Mouse (Mus musculus): ENCODE results near the gene Ahcy.

Gene Ahcy

DNA sequence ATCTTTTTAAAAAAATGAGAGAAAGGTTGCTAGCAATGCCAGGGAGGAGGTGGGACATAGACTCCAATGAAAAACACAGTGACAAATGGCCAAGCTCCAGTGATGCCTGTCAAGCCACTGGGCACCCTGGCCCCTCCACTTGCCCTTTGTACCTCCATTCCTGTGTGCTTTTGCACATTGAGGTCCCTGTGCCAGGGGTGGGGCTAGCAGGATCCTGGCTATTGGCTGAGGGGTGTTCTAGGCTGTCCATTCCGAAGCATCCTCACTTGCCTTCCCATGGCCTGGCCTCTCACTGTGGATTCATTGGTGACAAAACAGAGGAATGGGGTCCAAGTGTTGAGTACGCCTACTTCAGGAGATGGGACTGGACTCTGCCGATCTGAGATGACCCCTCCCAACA lies 6.8 kb upstream of the Ahcy start:
- no peaks in the 10 kb centered on the region for H3K36me3 ChIP-seq (ENCODE audit: insufficient read depth, low read length)
- no peaks in the 10 kb centered on the region for H3K9me3 ChIP-seq (ENCODE audit: low read length)
- peaks cover 59% of the 10 kb centered on the region for H3K4me1 ChIP-seq (replicated peaks; ENCODE audit: low read depth, low read length)
- TF ChIP-seq NANOG (IDR thresholded peaks at IDR 0.05; ENCODE audit: borderline replicate concordance, low read length), result no peak
- no peak for TF ChIP-seq CTCF (conservative IDR thresholded peaks at IDR 0.05; ENCODE audit: low read length)
- TF ChIP-seq POU5F1 (IDR thresholded peaks at IDR 0.05; ENCODE audit: borderline replicate concordance, low read length), result no peak
- no peak overlapping the region for H3K4me3 ChIP-seq (replicated peaks; ENCODE audit: low read length)
- no peaks in the 10 kb centered on the region for H3K27me3 ChIP-seq (ENCODE audit: insufficient read depth, low read length)

DNA sequence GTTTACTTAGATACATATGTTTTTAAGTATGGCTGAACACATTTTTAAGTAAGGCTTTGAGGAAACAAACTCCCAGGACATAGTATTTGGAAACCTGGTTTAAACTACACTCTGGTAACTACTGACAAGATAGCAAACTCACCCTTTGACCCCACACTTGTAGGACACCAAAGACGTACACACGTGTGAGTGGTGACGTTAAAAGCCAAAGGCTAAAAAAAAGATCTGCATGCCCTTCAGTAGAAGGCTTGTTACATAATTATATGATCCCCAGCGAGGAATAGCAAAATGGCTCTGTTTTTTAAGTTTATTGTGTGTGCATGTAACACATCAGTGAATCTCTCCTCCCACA lies 5.9 kb upstream of the Ahcy start:
- Histone ChIP-seq H3K4me1 (replicated peaks; ENCODE audit: low read depth, low read length) (peaks cover 68% of the 10 kb centered on the region), H3K36me3 (ENCODE audit: insufficient read depth, low read length) (no peaks in the 10 kb centered on the region), H3K9me3 (ENCODE audit: low read length) (no peaks in the 10 kb centered on the region), H3K27me3 (ENCODE audit: insufficient read depth, low read length) (no peaks in the 10 kb centered on the region), H3K4me3 (replicated peaks; ENCODE audit: low read length) (0 out of 2 replicates have a peak overlapping the region, but pooled peaks have one; percentile 5)
- TF ChIP-seq NANOG (IDR thresholded peaks at IDR 0.05; ENCODE audit: borderline replicate concordance, low read length) (no peak), POU5F1 (IDR thresholded peaks at IDR 0.05; ENCODE audit: borderline replicate concordance, low read length) (no peak), CTCF (conservative IDR thresholded peaks at IDR 0.05; ENCODE audit: low read length) (no peak)

DNA sequence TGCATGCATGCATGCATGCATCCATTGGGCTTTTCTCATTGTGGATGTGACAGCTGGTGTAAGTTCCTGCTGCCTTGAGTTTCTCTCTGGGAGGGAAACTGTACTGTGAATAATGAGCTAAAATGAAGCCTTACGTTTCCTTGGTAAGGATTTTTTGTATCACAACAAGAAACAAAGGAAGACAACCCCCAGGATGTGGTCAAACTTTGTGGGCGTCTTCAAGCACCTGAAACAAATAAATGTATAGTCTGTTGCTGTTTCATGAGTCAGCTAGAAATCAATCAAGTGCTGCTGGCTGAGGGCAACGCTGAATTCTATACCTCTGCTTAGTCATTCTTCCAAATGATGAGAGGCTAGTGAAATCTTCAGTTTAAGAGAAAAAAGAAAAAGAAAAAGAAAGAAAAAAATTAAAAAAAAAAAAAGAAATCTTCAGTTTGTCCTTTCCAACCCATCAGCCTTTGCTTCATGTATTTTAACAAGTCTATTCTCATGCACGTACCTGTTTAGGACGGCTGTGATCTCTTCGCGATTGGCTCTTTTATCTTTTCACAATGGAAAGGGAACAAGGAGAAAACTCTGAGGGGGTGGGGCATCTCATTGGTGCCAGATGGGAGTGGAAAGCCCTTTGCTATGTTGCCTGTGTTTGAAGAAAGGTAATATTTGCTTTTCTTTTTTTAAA lies 5.3 kb upstream of the Ahcy start:
- peak; percentile 94 for TF ChIP-seq NANOG (IDR thresholded peaks at IDR 0.05; ENCODE audit: borderline replicate concordance, low read length)
- no peak for TF ChIP-seq CTCF (conservative IDR thresholded peaks at IDR 0.05; ENCODE audit: low read length)
- TF ChIP-seq POU5F1 (IDR thresholded peaks at IDR 0.05; ENCODE audit: borderline replicate concordance, low read length), result peak; percentile 84; the same call in 1 of the 2 replicates
- no peak overlapping the region for H3K4me3 ChIP-seq (replicated peaks; ENCODE audit: low read length)
- peaks cover 73% of the 10 kb centered on the region for H3K4me1 ChIP-seq (replicated peaks; ENCODE audit: low read depth, low read length)
- no peaks in the 10 kb centered on the region for H3K9me3 ChIP-seq (ENCODE audit: low read length)
- H3K36me3 ChIP-seq (ENCODE audit: insufficient read depth, low read length), result no peaks in the 10 kb centered on the region
- H3K27me3 ChIP-seq (ENCODE audit: insufficient read depth, low read length), result no peaks in the 10 kb centered on the region

DNA sequence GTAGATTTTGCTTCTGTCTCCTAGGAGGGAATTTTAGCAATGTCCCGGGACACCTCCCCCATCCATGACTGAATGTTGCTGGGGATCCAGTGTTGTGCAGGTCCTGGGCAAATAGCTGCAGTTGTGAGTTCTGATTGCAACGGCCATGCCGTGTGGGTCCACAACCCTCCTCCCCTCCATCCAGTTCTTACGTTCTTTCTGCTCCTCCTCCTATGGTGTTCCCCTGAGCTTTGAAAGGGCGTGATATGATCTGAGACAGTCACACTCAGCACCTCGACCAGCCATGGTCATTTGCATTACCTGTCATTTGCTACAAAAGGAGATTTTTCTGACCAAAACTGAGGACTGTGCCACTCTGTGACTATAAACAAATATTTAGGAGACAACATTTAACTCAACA lies 1.4 kb upstream of the Ahcy start:
- Histone ChIP-seq H3K9me3 (ENCODE audit: low read length) (no peaks in the 10 kb centered on the region), H3K4me1 (replicated peaks; ENCODE audit: low read depth, low read length) (peaks cover 83% of the 10 kb centered on the region), H3K27me3 (ENCODE audit: insufficient read depth, low read length) (no peaks in the 10 kb centered on the region), H3K4me3 (replicated peaks; ENCODE audit: low read length) (no peak overlapping the region), H3K36me3 (ENCODE audit: insufficient read depth, low read length) (peaks cover 29% of the 10 kb centered on the region)
- TF ChIP-seq CTCF (conservative IDR thresholded peaks at IDR 0.05; ENCODE audit: low read length), result no peak
- no peak for TF ChIP-seq POU5F1 (IDR thresholded peaks at IDR 0.05; ENCODE audit: borderline replicate concordance, low read length)
- TF ChIP-seq NANOG (IDR thresholded peaks at IDR 0.05; ENCODE audit: borderline replicate concordance, low read length), result no peak

DNA sequence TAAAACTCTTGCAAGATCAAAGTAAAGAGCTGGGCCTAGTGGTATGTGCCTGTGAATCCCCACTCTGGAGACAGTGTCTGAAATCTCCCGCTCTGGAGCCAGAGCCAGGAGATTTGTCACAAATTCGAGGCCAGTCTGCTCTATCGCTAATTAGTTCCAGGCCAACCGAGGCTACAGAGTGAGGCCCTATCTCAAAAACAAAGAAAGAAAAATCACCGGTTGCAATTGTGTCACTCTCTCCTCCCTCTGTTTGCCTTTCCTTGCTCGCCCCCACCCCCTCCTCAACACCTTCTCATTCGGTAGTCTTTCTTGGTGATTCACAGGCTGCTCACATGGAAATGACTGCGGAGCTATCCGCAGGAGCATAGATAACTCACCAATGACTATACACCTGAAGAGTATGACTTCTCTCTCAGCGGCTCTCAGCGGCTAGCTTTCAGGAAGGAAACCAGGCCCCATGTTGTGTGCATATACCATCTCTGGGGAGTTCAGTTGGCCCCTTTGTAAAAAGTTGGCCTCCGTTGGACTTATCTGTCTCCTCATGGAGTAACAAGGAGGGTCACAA lies 551 bp upstream of the Ahcy start:
- Histone ChIP-seq H3K4me1 (replicated peaks; ENCODE audit: low read depth, low read length) (peaks cover 83% of the 10 kb centered on the region), H3K27me3 (ENCODE audit: insufficient read depth, low read length) (no peaks in the 10 kb centered on the region), H3K9me3 (ENCODE audit: low read length) (no peaks in the 10 kb centered on the region), H3K4me3 (replicated peaks; ENCODE audit: low read length) (peak overlapping the region; percentile 93), H3K36me3 (ENCODE audit: insufficient read depth, low read length) (peaks cover 36% of the 10 kb centered on the region)
- TF ChIP-seq CTCF (conservative IDR thresholded peaks at IDR 0.05; ENCODE audit: low read length) (no peak), NANOG (IDR thresholded peaks at IDR 0.05; ENCODE audit: borderline replicate concordance, low read length) (no peak), POU5F1 (IDR thresholded peaks at IDR 0.05; ENCODE audit: borderline replicate concordance, low read length) (no peak)

DNA sequence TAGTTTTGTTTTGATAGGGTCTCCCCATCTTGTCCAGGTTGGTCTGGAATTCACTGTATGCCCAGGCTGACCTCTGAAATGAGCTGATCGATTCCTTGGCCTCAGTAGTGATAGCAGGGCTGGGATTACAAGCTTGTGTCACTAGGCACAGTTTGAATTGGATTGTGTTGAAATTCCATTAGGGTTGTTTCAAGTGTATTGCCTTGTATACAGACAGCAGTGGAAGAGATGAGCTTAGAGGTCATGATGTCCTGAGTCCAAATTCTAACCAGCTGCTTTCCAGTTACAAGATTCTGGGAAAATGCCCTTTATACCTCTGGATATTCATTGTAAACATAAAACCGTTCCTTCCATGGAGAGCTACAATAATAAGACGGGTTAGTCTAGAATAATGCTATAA lies 950 bp downstream of the Ahcy start:
- H3K9me3 ChIP-seq (ENCODE audit: low read length), result no peaks in the 10 kb centered on the region
- TF ChIP-seq POU5F1 (IDR thresholded peaks at IDR 0.05; ENCODE audit: borderline replicate concordance, low read length) (no peak), NANOG (IDR thresholded peaks at IDR 0.05; ENCODE audit: borderline replicate concordance, low read length) (no peak), CTCF (conservative IDR thresholded peaks at IDR 0.05; ENCODE audit: low read length) (no peak)

DNA sequence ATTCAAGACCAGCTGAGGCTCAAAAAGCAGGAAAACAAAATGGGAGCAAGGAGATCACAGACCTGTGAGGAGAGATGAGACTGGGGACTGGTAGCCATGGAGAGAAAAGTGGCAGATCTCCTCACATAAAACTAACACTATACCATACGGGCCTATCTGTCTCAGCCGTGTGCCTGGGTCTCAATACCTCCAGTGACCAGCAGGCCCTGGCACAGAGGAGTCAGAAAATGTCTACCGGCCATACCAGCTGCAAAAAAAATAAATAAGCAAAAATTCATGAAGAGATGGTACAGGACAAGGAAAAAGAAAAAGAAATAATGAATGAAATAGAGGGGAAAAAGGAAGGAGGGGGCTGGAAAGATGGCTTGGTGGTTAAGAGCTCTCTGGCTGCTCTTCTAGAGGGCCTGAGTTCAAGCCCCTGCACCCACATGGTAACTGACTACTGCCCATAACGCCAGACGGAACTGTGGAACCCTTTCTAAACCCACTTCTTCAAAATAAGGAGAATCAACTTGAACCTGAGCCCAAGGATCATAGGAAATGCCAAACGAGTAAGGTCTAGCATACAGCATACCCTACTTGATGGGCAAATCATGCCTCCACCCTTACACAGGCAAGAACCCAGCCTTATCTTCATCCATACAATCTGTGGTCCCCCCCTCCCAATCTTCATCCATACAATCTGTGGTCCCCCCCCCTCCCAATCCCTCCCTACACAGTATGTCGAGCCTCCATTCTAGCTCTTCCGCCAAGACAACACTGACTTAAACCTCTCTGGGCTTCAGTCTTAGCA lies 1.7 kb downstream of the Ahcy start:
- peaks cover 70% of the 10 kb centered on the region for H3K4me1 ChIP-seq (replicated peaks; ENCODE audit: low read depth, low read length)
- H3K27me3 ChIP-seq (ENCODE audit: insufficient read depth, low read length), result no peaks in the 10 kb centered on the region
- no peaks in the 10 kb centered on the region for H3K9me3 ChIP-seq (ENCODE audit: low read length)
- peak overlapping the region; percentile 93 for H3K4me3 ChIP-seq (replicated peaks; ENCODE audit: low read length)
- peaks cover 58% of the 10 kb centered on the region for H3K36me3 ChIP-seq (ENCODE audit: insufficient read depth, low read length)
- TF ChIP-seq POU5F1 (IDR thresholded peaks at IDR 0.05; ENCODE audit: borderline replicate concordance, low read length) (no peak), NANOG (IDR thresholded peaks at IDR 0.05; ENCODE audit: borderline replicate concordance, low read length) (no peak), CTCF (conservative IDR thresholded peaks at IDR 0.05; ENCODE audit: low read length) (no peak)

More for the DNA sequence above, 950 bp downstream of the Ahcy start:
- H3K36me3 ChIP-seq (ENCODE audit: insufficient read depth, low read length), result peaks cover 50% of the 10 kb centered on the region
- H3K27me3 ChIP-seq (ENCODE audit: insufficient read depth, low read length), result no peaks in the 10 kb centered on the region
- peaks cover 77% of the 10 kb centered on the region for H3K4me1 ChIP-seq (replicated peaks; ENCODE audit: low read depth, low read length)
- H3K4me3 ChIP-seq (replicated peaks; ENCODE audit: low read length), result peak overlapping the region; percentile 93

DNA sequence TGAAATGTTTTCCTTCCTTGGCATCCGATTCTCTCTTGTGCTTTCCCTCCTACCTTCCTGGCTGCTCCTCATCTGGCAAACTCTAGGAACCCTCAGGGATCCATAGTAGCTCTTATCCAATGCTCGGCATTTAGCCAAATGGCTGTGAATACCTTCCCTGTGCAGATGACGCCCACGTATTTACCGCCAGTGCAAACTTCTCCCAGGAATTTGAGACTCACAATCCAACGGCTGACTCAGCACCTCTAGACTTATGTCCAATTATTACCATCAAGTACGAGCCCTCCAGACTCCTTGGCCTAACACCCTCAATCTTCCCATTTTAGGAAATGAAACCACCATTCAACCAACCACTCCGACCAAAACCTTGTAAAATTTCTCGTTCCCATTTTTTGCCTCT lies 3.3 kb downstream of the Ahcy start:
- Histone ChIP-seq H3K36me3 (ENCODE audit: insufficient read depth, low read length) (peaks cover 73% of the 10 kb centered on the region), H3K9me3 (ENCODE audit: low read length) (no peaks in the 10 kb centered on the region), H3K4me3 (replicated peaks; ENCODE audit: low read length) (peak overlapping the region; percentile 26; the same call in 1 of the 2 replicates), H3K27me3 (ENCODE audit: insufficient read depth, low read length) (no peaks in the 10 kb centered on the region), H3K4me1 (replicated peaks; ENCODE audit: low read depth, low read length) (peaks cover 62% of the 10 kb centered on the region)
- no peak for TF ChIP-seq NANOG (IDR thresholded peaks at IDR 0.05; ENCODE audit: borderline replicate concordance, low read length)
- no peak for TF ChIP-seq CTCF (conservative IDR thresholded peaks at IDR 0.05; ENCODE audit: low read length)
- no peak for TF ChIP-seq POU5F1 (IDR thresholded peaks at IDR 0.05; ENCODE audit: borderline replicate concordance, low read length)
